Mouse (Mus musculus) midbrain, embryonic 12.5 days (tissue): ENCODE measurements around the gene Anks1. TPM values are rescaled to one million over a fixed set of nuclear protein-coding genes. Genes with fewer than 3 reads are reported as not detected.

Source experiments
- ATAC-seq: fragments of 200-750 bp; cut with Nextera tagmentation; 2 replicates; pipeline ENCODE4 v1.8.0; 2017; ENCODE audit warnings: low read depth, moderate TSS enrichment, moderate library complexity; ENCODE audit not compliant: low FRiP score
- H3K27ac ChIP-seq: fragments of 300-500 bp; sonication (generic); replicated peaks from 2 replicates; pipeline ENCODE4 v1.5.1; 2016; ENCODE audit warnings: mild to moderate bottlenecking
- H3K27me3 ChIP-seq: fragments of 300-500 bp; sonication (generic); 2 replicates; pipeline ENCODE4 v1.6.1; 2016; ENCODE audit warnings: mild to moderate bottlenecking
- H3K36me3 ChIP-seq: fragments of 300-500 bp; sonication (generic); 2 replicates; pipeline ENCODE4 v1.6.1; 2016
- H3K4me1 ChIP-seq: fragments of 300-500 bp; sonication (generic); 2 replicates; pipeline ENCODE4 v1.6.1; 2016
- H3K4me2 ChIP-seq: fragments of 300-500 bp; sonication (generic); replicated peaks from 2 replicates; pipeline ENCODE4 v1.6.1; 2016; ENCODE audit warnings: mild to moderate bottlenecking, moderate library complexity
- H3K4me3 ChIP-seq: fragments of 300-500 bp; sonication (generic); 2 replicates; pipeline ENCODE4 v1.5.1; 2016; ENCODE audit warnings: mild to moderate bottlenecking
- H3K9ac ChIP-seq: fragments of 300-500 bp; sonication (generic); replicated peaks from 2 replicates; pipeline ENCODE4 v1.6.1; 2016; ENCODE audit warnings: mild to moderate bottlenecking, moderate library complexity
- H3K9me3 ChIP-seq: fragments of 300-500 bp; sonication (generic); 2 replicates; pipeline ENCODE4 v1.6.1; 2016; ENCODE audit warnings: mild to moderate bottlenecking
- WGBS: fragments of 180-500 bp; shearing (Covaris S2); methylation state at CpG from one replicate; pipeline ENCODE4 v1.1.7; 2016; 5-methylcytosine and 5-hydroxymethylcytosine counted together
- polyA plus RNA-seq: library from polyadenylated mRNA; unstranded; fragments of >200 nt; fragmentation: Nextera tagmentation; extraction: Ambion mirVana; gene quantifications from 2 replicates; pipeline ENCODE4 v1.2.1, GENCODE M21; 2016

Anks1 gene
- polyA plus RNA-seq, 1 experiment from 2014 or later, result 60.7 TPM

GRCm38 (mm10) chr17:28072730-28073129 lies 163.6 kb downstream of the Anks1 start:
- WGBS, result 69% methylated on average over 2 of the region's 2 CpGs
- Histone ChIP-seq H3K4me2 (no peak overlapping the region), H3K27ac (no peak overlapping the region), H3K9ac (no peak overlapping the region), H3K27me3 (0 out of 2 replicates have a peak, but pooled peaks cover 3% of the 10 kb centered on the region), H3K4me1 (no peaks in the 10 kb centered on the region), H3K36me3 (no peaks in the 10 kb centered on the region), H3K9me3 (no peaks in the 10 kb centered on the region), H3K4me3 (no peak overlapping the region)
- ATAC-seq, result no peak

- Histone ChIP-seq H3K36me3 (no peaks in the 10 kb centered on the region), H3K4me3 (no peak overlapping the region), H3K4me1 (peaks cover 1% of the 10 kb centered on the region; the same call in 1 of the 2 replicates), H3K27ac (no peak overlapping the region), H3K9me3 (no peaks in the 10 kb centered on the region), H3K9ac (no peak overlapping the region), H3K27me3 (peaks cover 4% of the 10 kb centered on the region; the same call in 1 of the 2 replicates), H3K4me2 (no peak overlapping the region)
- 67% methylated on average over 7 of the region's 7 CpGs for WGBS
- no peak for ATAC-seq
These were observed 165.4 kb downstream of the Anks1 start for GRCm38 (mm10) chr17:28074486-28074885.

GRCm38 (mm10) chr17:28078028-28078427 lies 168.9 kb downstream of the Anks1 start:
- Histone ChIP-seq H3K36me3 (no peaks in the 10 kb centered on the region), H3K9ac (no peak overlapping the region), H3K27ac (no peak overlapping the region), H3K27me3 (peaks cover 34% of the 10 kb centered on the region), H3K9me3 (no peaks in the 10 kb centered on the region), H3K4me3 (no peak overlapping the region), H3K4me1 (peaks cover 14% of the 10 kb centered on the region), H3K4me2 (no peak overlapping the region)
- no peak for ATAC-seq
- 89% methylated on average over 9 of the region's 9 CpGs for WGBS

- Histone ChIP-seq H3K9ac (peak overlapping the region; percentile 63), H3K4me1 (peaks cover 23% of the 10 kb centered on the region), H3K36me3 (no peaks in the 10 kb centered on the region), H3K27me3 (peaks cover 48% of the 10 kb centered on the region), H3K9me3 (no peaks in the 10 kb centered on the region), H3K4me3 (peak overlapping the region; percentile 53), H3K27ac (no peak overlapping the region), H3K4me2 (peak overlapping the region; percentile 94)
- under 1% methylated on average over 25 of the region's 25 CpGs for WGBS
- peak; percentile 34 for ATAC-seq
These were observed 170.5 kb downstream of the Anks1 start for GRCm38 (mm10) chr17:28079618-28080017.

- Histone ChIP-seq H3K27me3 (peaks cover 49% of the 10 kb centered on the region), H3K9me3 (no peaks in the 10 kb centered on the region), H3K27ac (peak within 1 kb of the TSS; percentile 50), H3K4me3 (peak within 1 kb of the TSS; percentile 53), H3K4me2 (peak within 1 kb of the TSS; percentile 94), H3K4me1 (peaks cover 23% of the 10 kb centered on the region), H3K36me3 (no peaks in the 10 kb centered on the region), H3K9ac (peak within 1 kb of the TSS; percentile 63)
- peak; percentile 85 for ATAC-seq
- 2% methylated on average over 56 of the region's 57 CpGs for WGBS
These were observed 171.1 kb downstream of the Anks1 start, which contains the start of gene Tcp11 for GRCm38 (mm10) chr17:28080045-28080816. Tcp11 (minus strand) TSS chr17:28080639.

GRCm38 (mm10) chr17:28080817-28081165 lies 171.7 kb downstream of the Anks1 start:
- ATAC-seq, result no peak
- Histone ChIP-seq H3K4me2 (peak overlapping the region; percentile 94), H3K36me3 (no peaks in the 10 kb centered on the region), H3K9me3 (no peaks in the 10 kb centered on the region), H3K27me3 (peaks cover 49% of the 10 kb centered on the region), H3K27ac (peak overlapping the region; percentile 46; the same call in 1 of the 2 replicates), H3K4me1 (peaks cover 28% of the 10 kb centered on the region), H3K9ac (no peak overlapping the region), H3K4me3 (peak overlapping the region; percentile 53)
- WGBS, result 10% methylated on average over 9 of the region's 9 CpGs

- 46% methylated on average over 9 of the region's 9 CpGs for WGBS
- Histone ChIP-seq H3K4me3 (no peak overlapping the region), H3K9me3 (no peaks in the 10 kb centered on the region), H3K27me3 (peaks cover 49% of the 10 kb centered on the region), H3K36me3 (no peaks in the 10 kb centered on the region), H3K4me2 (no peak overlapping the region), H3K4me1 (peaks cover 32% of the 10 kb centered on the region), H3K27ac (no peak overlapping the region), H3K9ac (no peak overlapping the region)
- no peak for ATAC-seq
These were observed 172.3 kb downstream of the Anks1 start for GRCm38 (mm10) chr17:28081385-28081784.

- Histone ChIP-seq H3K27me3 (peaks cover 49% of the 10 kb centered on the region), H3K4me1 (peaks cover 32% of the 10 kb centered on the region), H3K9me3 (no peaks in the 10 kb centered on the region), H3K4me2 (no peak overlapping the region), H3K27ac (no peak overlapping the region), H3K4me3 (no peak overlapping the region), H3K36me3 (no peaks in the 10 kb centered on the region), H3K9ac (no peak overlapping the region)
- no peak for ATAC-seq
- 93% methylated on average over 7 of the region's 7 CpGs for WGBS
These were observed 172.8 kb downstream of the Anks1 start for GRCm38 (mm10) chr17:28081856-28082255.

- Histone ChIP-seq H3K4me3 (no peak overlapping the region), H3K4me1 (peaks cover 40% of the 10 kb centered on the region), H3K4me2 (no peak overlapping the region), H3K36me3 (no peaks in the 10 kb centered on the region), H3K9me3 (no peaks in the 10 kb centered on the region), H3K27me3 (peaks cover 49% of the 10 kb centered on the region), H3K9ac (no peak overlapping the region), H3K27ac (no peak overlapping the region)
- WGBS, result 81% methylated on average over 13 of the region's 13 CpGs
- ATAC-seq, result no peak
These were observed 173.8 kb downstream of the Anks1 start for GRCm38 (mm10) chr17:28082863-28083262.

GRCm38 (mm10) chr17:28084395-28084905 lies 175.3 kb downstream of the Anks1 start:
- Histone ChIP-seq H3K9me3 (no peaks in the 10 kb centered on the region), H3K4me1 (peaks cover 40% of the 10 kb centered on the region)
- ATAC-seq, result peak; percentile 28

GRCm38 (mm10) chr17:28084964-28085363 lies 175.9 kb downstream of the Anks1 start:
- Histone ChIP-seq H3K4me3 (no peak overlapping the region), H3K9me3 (no peaks in the 10 kb centered on the region), H3K27ac (no peak overlapping the region), H3K9ac (no peak overlapping the region), H3K27me3 (peaks cover 42% of the 10 kb centered on the region), H3K4me2 (peak overlapping the region; percentile 31; the same call in 1 of the 2 replicates), H3K36me3 (no peaks in the 10 kb centered on the region), H3K4me1 (peaks cover 35% of the 10 kb centered on the region)
- ATAC-seq, result peak; percentile 32
- under 1% methylated on average over 16 of the region's 16 CpGs for WGBS

More at GRCm38 (mm10) chr17:28084395-28084905, 175.3 kb downstream of the Anks1 start:
- H3K9ac ChIP-seq, result no peak overlapping the region; the same call in 1 of the 2 replicates
- H3K36me3 ChIP-seq, result no peaks in the 10 kb centered on the region
- H3K4me2 ChIP-seq, result no peak overlapping the region
- H3K27me3 ChIP-seq, result peaks cover 45% of the 10 kb centered on the region
- H3K27ac ChIP-seq, result no peak overlapping the region
- H3K4me3 ChIP-seq, result no peak overlapping the region
- WGBS, result 16% methylated on average over 22 of the region's 22 CpGs

GRCm38 (mm10) chr17:28087430-28087829 lies 178.3 kb downstream of the Anks1 start:
- Histone ChIP-seq H3K9me3 (no peaks in the 10 kb centered on the region), H3K36me3 (no peaks in the 10 kb centered on the region), H3K4me1 (peaks cover 27% of the 10 kb centered on the region), H3K4me2 (no peak overlapping the region), H3K27ac (peak overlapping the region; percentile 60), H3K4me3 (no peak overlapping the region), H3K27me3 (peaks cover 21% of the 10 kb centered on the region), H3K9ac (no peak overlapping the region)
- 16% methylated on average over 5 of the region's 5 CpGs for WGBS
- no peak for ATAC-seq
